Mouse (Mus musculus) testis, adult 2 months (tissue): ENCODE measurements at regions not wholly inside any gene's neighbourhood (a gene's known extent, or its start where the extent isn't known, plus 50 kb on each side); places are given as distances from the start of the nearest gene placed in this dataset.

ENCODE experiments used
- CTCF ChIP-seq: fragments of 200-500 bp; IDR thresholded peaks from 2 replicates; pipeline ENCODE4 v1.5.1; 2012; ENCODE audit warnings: low read depth, mild to moderate bottlenecking, inconsistent platforms, low read length, moderate library complexity; ENCODE audit not compliant: control insufficient read depth, insufficient read depth, insufficient replicate concordance
- POLR2A ChIP-seq: fragments of 200-500 bp; IDR thresholded peaks from 2 replicates; pipeline ENCODE4 v1.6.1; 2012; ENCODE audit warnings: low read depth, mild to moderate bottlenecking, inconsistent platforms, low read length, moderate library complexity; ENCODE audit not compliant: control insufficient read depth

DNA sequence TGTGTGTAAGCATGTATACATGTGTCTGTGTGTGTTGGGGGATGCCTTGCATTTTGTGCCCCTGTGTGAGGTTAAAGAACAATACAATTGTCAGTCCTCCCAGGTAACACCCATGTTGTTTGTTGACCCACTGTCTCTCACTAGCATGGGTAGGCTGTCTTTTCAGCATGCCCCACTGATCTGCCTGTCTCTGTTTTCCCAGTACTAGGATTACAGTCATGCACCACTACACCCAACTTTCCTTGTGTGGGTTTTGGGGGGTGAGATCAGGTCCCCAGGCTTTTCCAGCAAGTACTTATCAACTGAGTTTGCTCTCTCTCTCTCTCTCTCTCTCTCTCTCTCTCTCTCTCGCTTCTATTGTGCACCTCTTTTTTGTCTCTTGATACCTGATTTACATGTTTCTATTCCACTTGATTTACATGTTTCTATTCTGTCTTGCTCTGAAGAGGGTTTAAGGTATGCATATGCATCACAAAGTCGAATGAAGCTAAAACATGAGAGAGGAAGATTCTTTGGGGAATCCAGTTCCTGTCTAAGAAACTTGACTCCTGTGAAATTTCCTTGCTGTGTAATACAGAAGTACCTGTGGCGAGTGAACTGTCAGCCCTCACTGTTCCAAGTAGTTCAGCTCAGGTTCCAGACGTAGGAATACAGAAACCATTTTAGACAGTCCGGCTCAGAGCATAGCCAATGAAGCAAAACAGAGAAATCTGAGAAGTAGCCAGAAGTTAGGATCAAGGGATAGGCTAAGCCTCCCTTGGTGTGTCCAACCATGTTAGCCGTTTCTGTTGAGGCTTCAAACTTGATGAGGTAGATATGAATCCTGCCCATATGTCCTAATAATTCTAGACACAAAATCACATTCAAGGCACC is 491.6 kb upstream of the Kif2a start:
- TF ChIP-seq POLR2A (no peak), CTCF (no peak)
